Mouse (Mus musculus): Measurements from ENCODE around the gene Gm28729. TPM values are rescaled to one million over a fixed set of nuclear protein-coding genes. Genes with fewer than 3 reads are reported as not detected.
A peak's percentile ranks its signal among the peaks of the same experiment; 100 is the strongest.

Gene Gm28729
- polyA plus RNA-seq, 1 experiment from 2014 or later, result not detected

DNA sequence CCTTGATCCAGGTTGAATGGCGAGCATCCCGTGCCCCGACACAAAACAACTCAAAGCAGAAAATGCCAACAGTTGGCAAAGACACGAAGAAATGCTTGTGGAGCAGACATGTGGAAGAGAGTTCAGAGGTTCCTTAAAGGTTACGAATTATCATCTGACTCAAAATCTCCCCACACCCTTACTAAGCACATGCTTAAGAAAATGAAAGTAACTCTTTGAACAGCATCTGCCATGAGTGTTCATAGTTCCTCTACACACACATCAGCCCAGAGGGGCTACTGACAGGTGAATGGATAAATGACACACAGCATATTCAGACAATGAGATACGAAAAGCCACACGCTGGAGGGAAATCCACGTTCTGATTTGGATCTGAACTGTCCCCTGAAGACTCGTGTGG, 75.5 kb downstream of the Gm28729 start:
- H3K4me1 ChIP-seq (ENCODE audit: insufficient read depth), result no peaks in the 10 kb centered on the region
- DNase-seq (no peak), ATAC-seq (no peak)
- 70% methylated on average over 9 of the region's 9 CpGs for WGBS (ENCODE audit: insufficient replicate concordance)
- TF ChIP-seq EP300 (IDR thresholded peaks at IDR 0.05; ENCODE audit: low read depth), result no peak
- TF ChIP-seq CTCF (IDR thresholded peaks at IDR 0.05; ENCODE audit: low read depth), result no peak
- H3K36me3 ChIP-seq (replicated peaks; ENCODE audit: insufficient read depth, low read length), result no peaks in the 10 kb centered on the region
- no peak overlapping the region for H3K4me2 ChIP-seq (ENCODE audit: low read depth, low read length)
- no peak overlapping the region for H3K27ac ChIP-seq (ENCODE audit: low read depth)
- H3K4me3 ChIP-seq (ENCODE audit: low read depth, low read length), result no peak overlapping the region
- no peak overlapping the region for H3K9ac ChIP-seq (replicated peaks)
- H3K9me3 ChIP-seq (ENCODE audit: low read length), result 0 out of 2 replicates have a peak, but pooled peaks cover 4% of the 10 kb centered on the region
- H3K27me3 ChIP-seq (ENCODE audit: insufficient read depth, low read length), result peaks cover 34% of the 10 kb centered on the region

DNA sequence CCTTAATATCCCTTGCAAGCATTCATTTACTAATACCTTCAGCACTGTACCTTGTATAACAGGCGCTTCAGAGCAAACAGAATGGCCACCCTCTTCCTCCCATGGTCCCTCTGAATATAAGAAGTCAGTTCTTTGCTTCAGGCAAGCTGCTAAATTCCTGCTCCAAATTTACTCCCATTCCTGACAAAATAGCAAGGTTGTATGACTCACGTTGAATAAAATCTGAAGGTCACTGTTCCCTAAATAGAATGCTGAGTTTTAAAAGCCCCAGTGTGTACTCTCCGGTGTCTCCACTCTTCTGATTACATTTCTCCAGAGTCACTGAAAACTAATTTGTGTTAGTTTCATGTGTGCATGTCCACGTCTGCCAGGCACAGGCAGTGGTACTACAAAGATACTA, 79.7 kb downstream of the Gm28729 start:
- Histone ChIP-seq H3K4me1 (ENCODE audit: insufficient read depth) (0 out of 2 replicates have a peak, but pooled peaks cover 4% of the 10 kb centered on the region), H3K9ac (replicated peaks) (no peak overlapping the region), H3K36me3 (replicated peaks; ENCODE audit: insufficient read depth, low read length) (no peaks in the 10 kb centered on the region), H3K4me3 (ENCODE audit: low read depth, low read length) (no peak overlapping the region), H3K9me3 (ENCODE audit: low read length) (no peaks in the 10 kb centered on the region), H3K27ac (ENCODE audit: low read depth) (no peak overlapping the region), H3K27me3 (ENCODE audit: insufficient read depth, low read length) (peaks cover 38% of the 10 kb centered on the region), H3K4me2 (ENCODE audit: low read depth, low read length) (no peak overlapping the region)
- ATAC-seq, result no peak
- WGBS (ENCODE audit: insufficient replicate concordance), result 64% methylated on average over 4 of the region's 4 CpGs
- TF ChIP-seq EP300 (IDR thresholded peaks at IDR 0.05; ENCODE audit: low read depth), result no peak
- TF ChIP-seq CTCF (IDR thresholded peaks at IDR 0.05; ENCODE audit: low read depth), result no peak
- no peak for DNase-seq

GRCm38 (mm10) chr9:96442081-96442480, 83.0 kb downstream of the Gm28729 start:
- 22% methylated on average over 10 of the region's 10 CpGs for WGBS (ENCODE audit: insufficient replicate concordance)
- Histone ChIP-seq H3K9ac (replicated peaks) (no peak overlapping the region), H3K9me3 (ENCODE audit: low read length) (no peaks in the 10 kb centered on the region), H3K4me3 (ENCODE audit: low read depth, low read length) (no peak overlapping the region), H3K27ac (ENCODE audit: low read depth) (no peak overlapping the region), H3K36me3 (replicated peaks; ENCODE audit: insufficient read depth, low read length) (no peaks in the 10 kb centered on the region), H3K4me2 (ENCODE audit: low read depth, low read length) (no peak overlapping the region), H3K4me1 (ENCODE audit: insufficient read depth) (peaks cover 21% of the 10 kb centered on the region), H3K27me3 (ENCODE audit: insufficient read depth, low read length) (peaks cover 48% of the 10 kb centered on the region)
- DNase-seq, result peak; percentile 34
- ATAC-seq, result no peak
- no peak for TF ChIP-seq CTCF (IDR thresholded peaks at IDR 0.05; ENCODE audit: low read depth)
- TF ChIP-seq EP300 (IDR thresholded peaks at IDR 0.05; ENCODE audit: low read depth), result no peak

- peak overlapping the region; percentile 42 for H3K4me3 ChIP-seq (ENCODE audit: low read depth, low read length)
- H3K27ac ChIP-seq (ENCODE audit: low read depth), result peak overlapping the region; percentile 89
- H3K4me1 ChIP-seq (ENCODE audit: insufficient read depth), result peaks cover 21% of the 10 kb centered on the region
- TF ChIP-seq EP300 (IDR thresholded peaks at IDR 0.05; ENCODE audit: low read depth), result no peak
- no peak for TF ChIP-seq CTCF (IDR thresholded peaks at IDR 0.05; ENCODE audit: low read depth)
- H3K36me3 ChIP-seq (replicated peaks; ENCODE audit: insufficient read depth, low read length), result no peaks in the 10 kb centered on the region
- ATAC-seq, result peak; percentile 35
- DNase-seq, result peak; percentile 32
- 2% methylated on average over 8 of the region's 8 CpGs for WGBS (ENCODE audit: insufficient replicate concordance)
- peak overlapping the region; percentile 75 for H3K4me2 ChIP-seq (ENCODE audit: low read depth, low read length)
- H3K27me3 ChIP-seq (ENCODE audit: insufficient read depth, low read length), result peaks cover 59% of the 10 kb centered on the region
- peak overlapping the region; percentile 62 for H3K9ac ChIP-seq (replicated peaks)
- no peaks in the 10 kb centered on the region for H3K9me3 ChIP-seq (ENCODE audit: low read length)
These were observed 86.7 kb downstream of the Gm28729 start for GRCm38 (mm10) chr9:96438334-96438871.

- Histone ChIP-seq H3K4me1 (ENCODE audit: insufficient read depth) (peaks cover 21% of the 10 kb centered on the region), H3K4me2 (ENCODE audit: low read depth, low read length) (peak overlapping the region; percentile 75), H3K9me3 (ENCODE audit: low read length) (no peaks in the 10 kb centered on the region), H3K27me3 (ENCODE audit: insufficient read depth, low read length) (peaks cover 56% of the 10 kb centered on the region), H3K36me3 (replicated peaks; ENCODE audit: insufficient read depth, low read length) (no peaks in the 10 kb centered on the region), H3K9ac (replicated peaks) (peak overlapping the region; percentile 62), H3K27ac (ENCODE audit: low read depth) (peak overlapping the region; percentile 89), H3K4me3 (ENCODE audit: low read depth, low read length) (peak overlapping the region; percentile 42)
- TF ChIP-seq EP300 (IDR thresholded peaks at IDR 0.05; ENCODE audit: low read depth) (peak; percentile 10; the same call in 1 of the 2 replicates), CTCF (IDR thresholded peaks at IDR 0.05; ENCODE audit: low read depth) (0 out of 2 replicates have a peak, but pooled peaks have one; percentile 15)
- DNase-seq (peak; percentile 63), ATAC-seq (peak; percentile 77)
- under 1% methylated on average over 25 of the region's 25 CpGs for WGBS (ENCODE audit: insufficient replicate concordance)
These were observed 87.2 kb downstream of the Gm28729 start for GRCm38 (mm10) chr9:96437805-96438333.

GRCm38 (mm10) chr9:96436901-96437804, 87.9 kb downstream of the Gm28729 start:
- peak overlapping the region; percentile 62 for H3K9ac ChIP-seq (replicated peaks)
- H3K4me3 ChIP-seq (ENCODE audit: low read depth, low read length), result peak overlapping the region; percentile 42
- no peaks in the 10 kb centered on the region for H3K36me3 ChIP-seq (replicated peaks; ENCODE audit: insufficient read depth, low read length)
- ATAC-seq (no peak), DNase-seq (no peak)
- H3K27ac ChIP-seq (ENCODE audit: low read depth), result peak overlapping the region; percentile 89
- peaks cover 21% of the 10 kb centered on the region for H3K4me1 ChIP-seq (ENCODE audit: insufficient read depth)
- no peaks in the 10 kb centered on the region for H3K9me3 ChIP-seq (ENCODE audit: low read length)
- H3K4me2 ChIP-seq (ENCODE audit: low read depth, low read length), result peak overlapping the region; percentile 75
- 24% methylated on average over 28 of the region's 28 CpGs for whole genome bisulfite sequencing (ENCODE audit: insufficient replicate concordance)
- TF ChIP-seq CTCF (IDR thresholded peaks at IDR 0.05; ENCODE audit: low read depth), result no peak; the same call in 1 of the 2 replicates
- no peak for TF ChIP-seq EP300 (IDR thresholded peaks at IDR 0.05; ENCODE audit: low read depth)
- peaks cover 60% of the 10 kb centered on the region for H3K27me3 ChIP-seq (ENCODE audit: insufficient read depth, low read length)

Other genes starting within 250 kb of the Gm28729 start
- 60.3 and 60.6 TPM in 2 replicates for gene Atp1b3, start 160.8 kb downstream of the Gm28729 start, polyA plus RNA-seq (2015; fragmentation: Nextera tagmentation; extraction: Ambion mirVana)
- 58.6 and 62.4 TPM in 2 replicates for gene Rnf7, start 46.6 kb downstream of the Gm28729 start, polyA plus RNA-seq (2015; fragmentation: Nextera tagmentation; extraction: Ambion mirVana)
- 2.5 and 2.7 TPM in 2 replicates for gene Rasa2, start 106.4 kb upstream of the Gm28729 start, polyA plus RNA-seq (2015; fragmentation: Nextera tagmentation; extraction: Ambion mirVana)
- gene Zbtb38, start 227.6 kb upstream of the Gm28729 start, polyA plus RNA-seq (2015; fragmentation: Nextera tagmentation; extraction: Ambion mirVana), result 6.0 and 7.5 TPM in 2 replicates